Mouse (Mus musculus) spleen, adult 2 months (tissue): ENCODE data around the gene Tbc1d5.

Experiments
- CTCF ChIP-seq: fragments of 200-500 bp; IDR thresholded peaks from 2 replicates; pipeline ENCODE4 v1.5.1; 2011; ENCODE audit warnings: mild to moderate bottlenecking, inconsistent platforms; ENCODE audit not compliant: insufficient read depth, insufficient read length, insufficient replicate concordance; ENCODE audit errors: extremely low read depth
- POLR2A ChIP-seq: fragments of 200-500 bp; IDR thresholded peaks from 2 replicates; pipeline ENCODE4 v1.6.1; 2011; ENCODE audit warnings: low read depth, low read length, inconsistent platforms

GRCm38 (mm10) chr17:51191381-51191780 lies 12.2 kb upstream of the Tbc1d5 start:
- TF ChIP-seq POLR2A (no peak), CTCF (no peak)
